Mouse (Mus musculus): ENCODE measurements at regions not wholly inside any gene's neighbourhood (a gene's known extent, or its start where the extent isn't known, plus 50 kb on each side); places are given as distances from the start of the nearest gene placed in this dataset.
A peak's percentile ranks its signal among the peaks of the same experiment; 100 is the strongest.

- Histone ChIP-seq H3K79me2 (ENCODE audit: control insufficient read depth, insufficient read depth, low read length) (no peaks in the 10 kb centered on the region), H3K4me3 (ENCODE audit: insufficient read depth, low read depth, low read length) (no peak overlapping the region), H3K9ac (ENCODE audit: low read depth, low read length) (no peak overlapping the region), H3K4me1 (ENCODE audit: control insufficient read depth, insufficient read depth, low read length) (no peaks in the 10 kb centered on the region), H3K27me3 (ENCODE audit: control insufficient read depth, insufficient read depth, low read length) (no peaks in the 10 kb centered on the region), H3K36me3 (ENCODE audit: control insufficient read depth, insufficient read depth, low read length) (no peaks in the 10 kb centered on the region), H3K27ac (replicated peaks; ENCODE audit: insufficient read depth, low read depth, low read length) (no peak overlapping the region)
- WGBS = 98% methylated on average over 2 of the region's 2 CpGs
- no peak for TF ChIP-seq CTCF (IDR thresholded peaks at IDR 0.05; ENCODE audit: low read depth, low read length)
- no peak for TF ChIP-seq POLR2A (IDR thresholded peaks at IDR 0.05; ENCODE audit: extremely low read depth, insufficient read depth, low read length)
- no peak for DNase-seq (ENCODE audit: extremely low read depth, low read depth, low spot score)
Measured at GRCm38 (mm10) chr3:149761245-149761644, 770.9 kb upstream of the Adgrl2 start.

- H3K79me2 ChIP-seq (ENCODE audit: control insufficient read depth, insufficient read depth, low read length) = no peaks in the 10 kb centered on the region
- 84% methylated on average over 6 of the region's 6 CpGs for WGBS
- no peaks in the 10 kb centered on the region for H3K4me1 ChIP-seq (ENCODE audit: control insufficient read depth, insufficient read depth, low read length)
- DNase-seq (ENCODE audit: extremely low read depth, low read depth, low spot score) = no peak
- no peak for TF ChIP-seq POLR2A (IDR thresholded peaks at IDR 0.05; ENCODE audit: extremely low read depth, insufficient read depth, low read length)
- TF ChIP-seq CTCF (IDR thresholded peaks at IDR 0.05; ENCODE audit: low read depth, low read length) = no peak
- H3K27me3 ChIP-seq (ENCODE audit: control insufficient read depth, insufficient read depth, low read length) = no peaks in the 10 kb centered on the region
- no peak overlapping the region for H3K27ac ChIP-seq (replicated peaks; ENCODE audit: insufficient read depth, low read depth, low read length)
- no peak overlapping the region for H3K9ac ChIP-seq (ENCODE audit: low read depth, low read length)
- no peak overlapping the region for H3K4me3 ChIP-seq (ENCODE audit: insufficient read depth, low read depth, low read length)
- no peaks in the 10 kb centered on the region for H3K36me3 ChIP-seq (ENCODE audit: control insufficient read depth, insufficient read depth, low read length)
Measured at GRCm38 (mm10) chr3:149757910-149758592, 767.7 kb upstream of the Adgrl2 start.

- Histone ChIP-seq H3K27me3 (ENCODE audit: control insufficient read depth, insufficient read depth, low read length) (no peaks in the 10 kb centered on the region; the same call in 1 of the 2 replicates), H3K4me3 (ENCODE audit: insufficient read depth, low read depth, low read length) (no peak overlapping the region), H3K79me2 (ENCODE audit: control insufficient read depth, insufficient read depth, low read length) (no peaks in the 10 kb centered on the region), H3K4me1 (ENCODE audit: control insufficient read depth, insufficient read depth, low read length) (no peaks in the 10 kb centered on the region), H3K36me3 (ENCODE audit: control insufficient read depth, insufficient read depth, low read length) (no peaks in the 10 kb centered on the region), H3K27ac (replicated peaks; ENCODE audit: insufficient read depth, low read depth, low read length) (no peak overlapping the region), H3K9ac (ENCODE audit: low read depth, low read length) (no peak overlapping the region)
- TF ChIP-seq POLR2A (IDR thresholded peaks at IDR 0.05; ENCODE audit: extremely low read depth, insufficient read depth, low read length) (no peak), CTCF (IDR thresholded peaks at IDR 0.05; ENCODE audit: low read depth, low read length) (no peak)
- WGBS = 43% methylated on average over 3 of the region's 3 CpGs
- peak; percentile 56 for DNase-seq (ENCODE audit: extremely low read depth, low read depth, low spot score)
Measured at GRCm38 (mm10) chr3:149736069-149736468, 745.7 kb upstream of the Adgrl2 start.

GRCm38 (mm10) chr3:149726212-149726611 is 735.9 kb upstream of the Adgrl2 start:
- TF ChIP-seq POLR2A (IDR thresholded peaks at IDR 0.05; ENCODE audit: extremely low read depth, insufficient read depth, low read length) = no peak
- TF ChIP-seq CTCF (IDR thresholded peaks at IDR 0.05; ENCODE audit: low read depth, low read length) = no peak
- Histone ChIP-seq H3K4me1 (ENCODE audit: control insufficient read depth, insufficient read depth, low read length) (peaks cover 2% of the 10 kb centered on the region; the same call in 1 of the 2 replicates), H3K27ac (replicated peaks; ENCODE audit: insufficient read depth, low read depth, low read length) (no peak overlapping the region), H3K4me3 (ENCODE audit: insufficient read depth, low read depth, low read length) (no peak overlapping the region), H3K27me3 (ENCODE audit: control insufficient read depth, insufficient read depth, low read length) (no peaks in the 10 kb centered on the region), H3K9ac (ENCODE audit: low read depth, low read length) (no peak overlapping the region), H3K36me3 (ENCODE audit: control insufficient read depth, insufficient read depth, low read length) (no peaks in the 10 kb centered on the region), H3K79me2 (ENCODE audit: control insufficient read depth, insufficient read depth, low read length) (no peaks in the 10 kb centered on the region)
- DNase-seq (ENCODE audit: extremely low read depth, low read depth, low spot score) = no peak
- WGBS = 69% methylated on average over 4 of the region's 4 CpGs

- peaks cover 2% of the 10 kb centered on the region; the same call in 1 of the 2 replicates for H3K4me1 ChIP-seq (ENCODE audit: control insufficient read depth, insufficient read depth, low read length)
- no peaks in the 10 kb centered on the region for H3K36me3 ChIP-seq (ENCODE audit: control insufficient read depth, insufficient read depth, low read length)
- WGBS = 86% methylated on average over 3 of the region's 3 CpGs
Measured at GRCm38 (mm10) chr3:149724879-149725278, 734.5 kb upstream of the Adgrl2 start.

GRCm38 (mm10) chr3:149721832-149722231 is 731.5 kb upstream of the Adgrl2 start:
- no peaks in the 10 kb centered on the region for H3K27me3 ChIP-seq (ENCODE audit: control insufficient read depth, insufficient read depth, low read length)
- 71% methylated on average over 4 of the region's 4 CpGs for WGBS
- no peak for DNase-seq (ENCODE audit: extremely low read depth, low read depth, low spot score)
- H3K9ac ChIP-seq (ENCODE audit: low read depth, low read length) = no peak overlapping the region
- no peak overlapping the region for H3K4me3 ChIP-seq (ENCODE audit: insufficient read depth, low read depth, low read length)
- H3K4me1 ChIP-seq (ENCODE audit: control insufficient read depth, insufficient read depth, low read length) = peaks cover 2% of the 10 kb centered on the region; the same call in 1 of the 2 replicates
- no peaks in the 10 kb centered on the region for H3K36me3 ChIP-seq (ENCODE audit: control insufficient read depth, insufficient read depth, low read length)
- TF ChIP-seq CTCF (IDR thresholded peaks at IDR 0.05; ENCODE audit: low read depth, low read length) (no peak), POLR2A (IDR thresholded peaks at IDR 0.05; ENCODE audit: extremely low read depth, insufficient read depth, low read length) (no peak)
- H3K27ac ChIP-seq (replicated peaks; ENCODE audit: insufficient read depth, low read depth, low read length) = no peak overlapping the region
- H3K79me2 ChIP-seq (ENCODE audit: control insufficient read depth, insufficient read depth, low read length) = no peaks in the 10 kb centered on the region

More at GRCm38 (mm10) chr3:149724879-149725278, 734.5 kb upstream of the Adgrl2 start:
- DNase-seq (ENCODE audit: extremely low read depth, low read depth, low spot score) = no peak
- Histone ChIP-seq H3K27me3 (ENCODE audit: control insufficient read depth, insufficient read depth, low read length) (no peaks in the 10 kb centered on the region), H3K27ac (replicated peaks; ENCODE audit: insufficient read depth, low read depth, low read length) (no peak overlapping the region), H3K4me3 (ENCODE audit: insufficient read depth, low read depth, low read length) (no peak overlapping the region), H3K79me2 (ENCODE audit: control insufficient read depth, insufficient read depth, low read length) (no peaks in the 10 kb centered on the region), H3K9ac (ENCODE audit: low read depth, low read length) (no peak overlapping the region)
- TF ChIP-seq CTCF (IDR thresholded peaks at IDR 0.05; ENCODE audit: low read depth, low read length) = no peak
- no peak for TF ChIP-seq POLR2A (IDR thresholded peaks at IDR 0.05; ENCODE audit: extremely low read depth, insufficient read depth, low read length)
